Mouse (Mus musculus): ENCODE measurements around the gene Vwce. TPM values are rescaled to one million over a fixed set of nuclear protein-coding genes. Genes with fewer than 3 reads are reported as not detected.

Vwce gene
- polyA plus RNA-seq, 1 experiment from 2014 or later: 0.39 TPM

DNA sequence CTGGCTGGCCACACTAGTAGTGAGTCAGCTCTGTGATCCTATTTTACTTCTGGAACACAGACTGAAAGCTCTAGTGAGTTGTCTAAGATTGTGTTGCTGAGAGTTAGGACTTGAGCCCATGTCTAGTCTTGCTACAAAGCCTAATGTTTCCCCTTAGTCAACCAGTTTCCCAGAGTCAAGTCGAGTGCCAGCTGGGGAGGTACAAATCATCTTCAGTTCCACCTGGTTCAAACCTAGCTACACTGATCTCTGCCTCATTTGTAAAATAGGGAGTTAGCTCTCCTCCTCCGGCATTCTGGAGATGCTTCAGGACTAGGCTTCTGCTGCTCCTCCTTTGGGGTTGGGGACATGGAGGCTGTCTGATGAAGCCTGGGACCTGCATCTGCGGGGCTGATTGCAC lies 29.5 kb upstream of the Vwce start:
- Histone ChIP-seq H3K9ac (replicated peaks) (peak overlapping the region; percentile 96), H3K4me2 (replicated peaks) (peak overlapping the region; percentile 76), H3K36me3 (peaks cover 19% of the 10 kb centered on the region), H3K27ac (replicated peaks) (peak overlapping the region; percentile 95), H3K27me3 (no peaks in the 10 kb centered on the region), H3K4me1 (peaks cover 36% of the 10 kb centered on the region), H3K4me3 (peak overlapping the region; percentile 80), H3K9me3 (no peaks in the 10 kb centered on the region)
- WGBS: 49% methylated on average over 3 of the region's 3 CpGs
- ATAC-seq (replicated peaks): no peak

- under 1% methylated on average over 49 of the region's 49 CpGs for WGBS
- no peaks in the 10 kb centered on the region for H3K9me3 ChIP-seq
- peaks cover 36% of the 10 kb centered on the region for H3K4me1 ChIP-seq
- H3K36me3 ChIP-seq: peaks cover 27% of the 10 kb centered on the region
- H3K4me3 ChIP-seq: peak within 1 kb of the TSS; percentile 80
- peak within 1 kb of the TSS; percentile 95 for H3K27ac ChIP-seq (replicated peaks)
- H3K9ac ChIP-seq (replicated peaks): peak within 1 kb of the TSS; percentile 96
- H3K27me3 ChIP-seq: no peaks in the 10 kb centered on the region
- peak within 1 kb of the TSS; percentile 76 for H3K4me2 ChIP-seq (replicated peaks)
- ATAC-seq (replicated peaks): peak; percentile 96
These were observed 28.6 kb upstream of the Vwce start, which contains the start of the genes Ddb1 and Tkfc for GRCm38 (mm10) chr19:10605293-10605900. Gene Ddb1 (plus strand): TSS chr19:10605327. Gene Tkfc (minus strand): TSS chr19:10605654.

GRCm38 (mm10) chr19:10605901-10606622 lies 28.0 kb upstream of the Vwce start:
- no peak; the same call in 1 of the 2 replicates for ATAC-seq (replicated peaks)
- H3K27me3 ChIP-seq: no peaks in the 10 kb centered on the region
- H3K4me3 ChIP-seq: peak overlapping the region; percentile 80
- WGBS: 8% methylated on average over 20 of the region's 20 CpGs
- H3K4me1 ChIP-seq: peaks cover 36% of the 10 kb centered on the region
- peak overlapping the region; percentile 76 for H3K4me2 ChIP-seq (replicated peaks)
- H3K27ac ChIP-seq (replicated peaks): peak overlapping the region; percentile 95
- peak overlapping the region; percentile 96 for H3K9ac ChIP-seq (replicated peaks)
- H3K9me3 ChIP-seq: no peaks in the 10 kb centered on the region
- H3K36me3 ChIP-seq: peaks cover 34% of the 10 kb centered on the region

GRCm38 (mm10) chr19:10608573-10609240 lies 25.3 kb upstream of the Vwce start:
- no peak for ATAC-seq (replicated peaks)
- no peak overlapping the region for H3K4me3 ChIP-seq
- no peaks in the 10 kb centered on the region for H3K9me3 ChIP-seq
- H3K9ac ChIP-seq (replicated peaks): no peak overlapping the region
- 88% methylated on average over 5 of the region's 5 CpGs for WGBS
- no peaks in the 10 kb centered on the region for H3K27me3 ChIP-seq
- no peak overlapping the region for H3K4me2 ChIP-seq (replicated peaks)
- H3K36me3 ChIP-seq: peaks cover 60% of the 10 kb centered on the region
- peaks cover 22% of the 10 kb centered on the region for H3K4me1 ChIP-seq
- H3K27ac ChIP-seq (replicated peaks): no peak overlapping the region

DNA sequence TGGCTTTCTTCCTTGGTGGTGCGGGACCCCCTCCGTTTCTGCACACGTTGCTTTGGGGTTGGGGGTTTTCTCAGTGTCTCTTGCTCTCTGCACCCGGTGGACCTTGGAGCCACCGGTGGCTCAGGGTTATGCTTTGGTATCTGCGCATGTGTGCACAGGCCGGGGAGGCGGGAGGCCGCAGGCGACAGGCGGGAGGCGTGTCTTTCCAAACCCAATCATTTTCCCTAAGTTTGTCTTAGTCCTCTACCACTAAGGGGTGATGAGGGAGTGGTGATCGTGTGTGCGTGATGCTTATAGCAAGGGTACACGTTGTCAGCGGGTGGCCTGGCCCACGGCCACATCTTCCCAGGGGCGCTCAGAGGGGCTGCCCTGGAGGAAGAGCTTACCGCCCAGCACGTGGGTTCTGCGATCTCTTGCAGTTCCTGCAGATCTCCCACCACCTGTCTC lies 882 bp downstream of the Vwce start:
- Histone ChIP-seq H3K4me2 (replicated peaks) (peak overlapping the region; percentile 98), H3K4me1 (peaks cover 18% of the 10 kb centered on the region), H3K27ac (replicated peaks) (no peak overlapping the region; the same call in 1 of the 2 replicates), H3K36me3 (peaks cover 5% of the 10 kb centered on the region; the same call in 1 of the 2 replicates), H3K9ac (replicated peaks) (peak overlapping the region; percentile 55), H3K9me3 (no peaks in the 10 kb centered on the region), H3K27me3 (no peaks in the 10 kb centered on the region), H3K4me3 (peak overlapping the region; percentile 47)
- 3% methylated on average over 21 of the region's 21 CpGs for WGBS
- peak; percentile 88 for ATAC-seq (replicated peaks)

GRCm38 (mm10) chr19:10637840-10638239 lies 3.8 kb downstream of the Vwce start:
- H3K27me3 ChIP-seq: no peaks in the 10 kb centered on the region
- no peaks in the 10 kb centered on the region for H3K9me3 ChIP-seq
- peaks cover 18% of the 10 kb centered on the region for H3K4me1 ChIP-seq
- 74% methylated on average over 7 of the region's 7 CpGs for WGBS
- H3K4me3 ChIP-seq: no peak overlapping the region
- H3K4me2 ChIP-seq (replicated peaks): no peak overlapping the region
- no peak for ATAC-seq (replicated peaks)
- H3K36me3 ChIP-seq: no peaks in the 10 kb centered on the region
- H3K9ac ChIP-seq (replicated peaks): no peak overlapping the region
- H3K27ac ChIP-seq (replicated peaks): no peak overlapping the region

DNA sequence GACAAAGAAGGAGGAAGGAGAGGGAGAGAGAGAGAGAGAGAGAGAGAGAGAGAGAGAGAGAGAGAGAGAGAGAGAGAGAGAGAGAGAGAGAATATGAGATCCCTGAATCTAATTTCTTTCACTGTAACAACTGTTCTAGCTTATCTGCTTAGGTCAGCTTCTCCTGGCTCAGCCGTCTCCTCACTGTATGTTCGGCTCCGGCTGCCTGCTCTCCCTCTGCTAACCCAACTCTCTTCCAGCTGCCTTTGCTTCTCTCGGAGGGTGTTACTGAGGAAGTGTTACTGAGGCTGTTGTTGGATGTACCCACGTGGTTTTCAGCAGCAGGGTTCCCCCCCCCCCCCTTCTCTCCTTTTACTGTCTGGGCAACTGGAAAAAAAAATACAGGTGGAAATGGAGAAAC lies 6.1 kb downstream of the Vwce start:
- no peaks in the 10 kb centered on the region for H3K9me3 ChIP-seq
- no peak for ATAC-seq (replicated peaks)

GRCm38 (mm10) chr19:10640589-10641378 lies 6.8 kb downstream of the Vwce start:
- H3K27me3 ChIP-seq: no peaks in the 10 kb centered on the region
- no peak overlapping the region for H3K4me2 ChIP-seq (replicated peaks)
- no peak overlapping the region for H3K4me3 ChIP-seq
- 50% methylated on average over 13 of the region's 13 CpGs for WGBS
- no peaks in the 10 kb centered on the region for H3K36me3 ChIP-seq
- H3K9me3 ChIP-seq: no peaks in the 10 kb centered on the region
- H3K4me1 ChIP-seq: no peaks in the 10 kb centered on the region
- H3K27ac ChIP-seq (replicated peaks): no peak overlapping the region
- no peak for ATAC-seq (replicated peaks)
- no peak overlapping the region for H3K9ac ChIP-seq (replicated peaks)

More for the DNA sequence above, 6.1 kb downstream of the Vwce start:
- Histone ChIP-seq H3K36me3 (no peaks in the 10 kb centered on the region), H3K4me2 (replicated peaks) (no peak overlapping the region), H3K27ac (replicated peaks) (no peak overlapping the region), H3K9ac (replicated peaks) (no peak overlapping the region), H3K4me1 (peaks cover 5% of the 10 kb centered on the region), H3K4me3 (no peak overlapping the region), H3K27me3 (no peaks in the 10 kb centered on the region)
- WGBS: 18% methylated on average over 5 of the region's 5 CpGs

DNA sequence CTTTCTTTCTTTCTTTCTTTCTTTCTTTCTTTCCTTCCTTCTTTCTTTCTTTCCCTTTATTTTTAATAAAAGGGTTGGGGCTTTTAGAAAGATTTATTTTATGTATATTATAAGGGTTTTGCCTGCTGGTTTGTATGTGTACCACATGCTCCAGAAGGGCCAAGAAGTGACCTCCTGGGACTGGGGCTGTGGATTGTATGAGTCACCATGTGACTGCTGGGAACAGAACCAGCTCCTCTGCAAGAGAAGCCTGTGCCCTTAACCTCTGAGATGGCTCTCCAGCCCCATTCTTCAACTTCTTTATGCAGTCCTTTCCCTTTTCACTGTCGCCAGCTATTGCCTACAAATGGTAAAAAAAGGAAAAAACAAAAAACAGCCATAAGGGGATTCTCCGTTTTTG lies 11.6 kb downstream of the Vwce start:
- no peak overlapping the region for H3K4me3 ChIP-seq
- no peak overlapping the region for H3K27ac ChIP-seq (replicated peaks)
- H3K9me3 ChIP-seq: no peaks in the 10 kb centered on the region
- no peaks in the 10 kb centered on the region for H3K4me1 ChIP-seq
- no peak for ATAC-seq (replicated peaks)
- WGBS: 86% methylated on average over 2 of the region's 2 CpGs
- H3K4me2 ChIP-seq (replicated peaks): no peak overlapping the region
- no peaks in the 10 kb centered on the region for H3K27me3 ChIP-seq
- no peak overlapping the region for H3K9ac ChIP-seq (replicated peaks)
- H3K36me3 ChIP-seq: no peaks in the 10 kb centered on the region

DNA sequence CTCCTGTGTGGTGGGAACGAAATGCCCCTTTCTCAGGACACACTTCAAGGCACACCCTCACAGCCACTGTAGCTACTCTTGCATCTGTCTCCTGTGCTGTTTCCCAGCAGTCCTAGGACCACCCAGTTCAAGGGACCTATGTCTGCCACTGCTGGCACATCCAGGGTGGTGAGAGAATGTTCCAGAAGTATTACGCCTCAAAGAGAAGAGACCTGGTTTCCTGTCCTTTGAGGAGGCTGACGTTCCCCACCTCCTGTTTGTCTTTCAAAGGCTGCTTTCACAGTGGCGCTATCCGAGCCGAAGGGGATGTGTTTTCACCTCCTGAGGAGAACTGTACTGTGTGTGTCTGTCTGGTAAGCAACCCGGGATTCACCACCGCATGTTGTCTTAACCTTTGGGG lies 14.1 kb downstream of the Vwce start:
- no peaks in the 10 kb centered on the region for H3K36me3 ChIP-seq
- H3K4me1 ChIP-seq: no peaks in the 10 kb centered on the region
- no peak overlapping the region for H3K4me3 ChIP-seq
- H3K9me3 ChIP-seq: no peaks in the 10 kb centered on the region
- H3K27me3 ChIP-seq: no peaks in the 10 kb centered on the region
- no peak overlapping the region for H3K4me2 ChIP-seq (replicated peaks)
- no peak overlapping the region for H3K27ac ChIP-seq (replicated peaks)
- ATAC-seq (replicated peaks): no peak
- 79% methylated on average over 8 of the region's 8 CpGs for WGBS
- no peak overlapping the region for H3K9ac ChIP-seq (replicated peaks)

- Histone ChIP-seq H3K27ac (replicated peaks) (no peak overlapping the region), H3K4me2 (replicated peaks) (no peak overlapping the region), H3K4me1 (no peaks in the 10 kb centered on the region), H3K9me3 (no peaks in the 10 kb centered on the region), H3K9ac (replicated peaks) (no peak overlapping the region), H3K4me3 (no peak overlapping the region), H3K27me3 (no peaks in the 10 kb centered on the region), H3K36me3 (no peaks in the 10 kb centered on the region)
- WGBS: 70% methylated on average over 3 of the region's 3 CpGs
- ATAC-seq (replicated peaks): no peak
These were observed 22.0 kb downstream of the Vwce start for GRCm38 (mm10) chr19:10656058-10656457.

Data from forebrain, embryonic 15.5 days (tissue).